Mouse (Mus musculus): Measurements from ENCODE around the gene Pth2. TPM values are rescaled to one million over a fixed set of nuclear protein-coding genes. Genes with fewer than 3 reads are reported as not detected.
"Not testable (repeated sequence)": the region's sequence is repeated elsewhere in the genome, so short reads cannot be mapped to it uniquely, and the experiment has no call there.

The Pth2 gene
- polyA plus RNA-seq, 1 experiment from 2014 or later: 0.71 TPM

DNA sequence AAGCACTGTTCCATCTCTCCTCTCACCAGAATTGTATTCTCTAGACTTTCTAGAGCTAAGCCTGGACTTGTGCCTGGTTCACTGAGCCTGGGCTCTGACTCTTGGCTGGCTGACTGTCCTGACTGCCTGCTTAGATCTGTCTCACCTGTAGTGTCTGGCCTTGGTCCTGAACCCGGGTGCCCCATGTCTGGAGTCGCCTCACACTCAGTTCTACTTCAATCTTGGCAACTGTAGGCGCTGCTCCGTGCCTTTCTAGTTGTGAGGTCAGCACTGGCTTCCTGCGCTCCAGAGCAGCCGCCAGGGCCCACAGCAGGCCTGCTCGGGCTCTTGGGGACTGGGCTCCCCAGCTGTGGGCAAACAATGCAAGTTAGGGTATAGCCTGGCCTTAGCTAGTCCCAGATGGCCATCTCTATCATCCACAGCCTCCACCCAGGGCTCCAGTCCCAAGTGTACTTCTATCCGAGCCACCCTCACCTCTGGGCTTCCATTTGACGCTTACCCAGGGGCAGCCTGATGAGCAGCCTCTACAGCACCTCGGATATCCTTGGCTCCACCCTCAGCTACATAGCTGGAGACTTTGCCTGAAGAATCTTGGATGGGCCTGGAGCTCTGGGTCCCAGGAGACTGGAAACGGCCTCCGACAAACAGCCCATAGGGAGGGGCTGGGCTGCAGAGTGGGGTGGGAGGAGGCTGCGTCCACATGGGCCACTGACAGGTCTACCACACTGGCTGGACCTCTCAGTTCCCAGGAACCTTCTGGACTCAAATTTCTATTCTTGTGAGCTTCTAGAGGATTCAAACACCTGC lies 36.2 kb upstream of the Pth2 start:
- Histone ChIP-seq H3K36me3 (0 out of 2 replicates have a peak, but pooled peaks cover 2% of the 10 kb centered on the region), H3K27me3 (no peaks in the 10 kb centered on the region), H3K4me1 (replicated peaks) (no peaks in the 10 kb centered on the region), H3K9ac (no peak overlapping the region), H3K4me3 (no peak overlapping the region), H3K9me3 (no peaks in the 10 kb centered on the region), H3K4me2 (no peak overlapping the region), H3K27ac (replicated peaks) (no peak overlapping the region)
- WGBS: 87% methylated on average over 13 of the region's 13 CpGs
- no peak for ATAC-seq (ENCODE audit: low FRiP score, low read depth)

- H3K27me3 ChIP-seq: no peaks in the 10 kb centered on the region
- H3K4me3 ChIP-seq: no peak overlapping the region
- no peak overlapping the region for H3K4me2 ChIP-seq
- no peaks in the 10 kb centered on the region for H3K9me3 ChIP-seq
- H3K27ac ChIP-seq (replicated peaks): no peak overlapping the region
- H3K36me3 ChIP-seq: 0 out of 2 replicates have a peak, but pooled peaks cover 2% of the 10 kb centered on the region
- no peaks in the 10 kb centered on the region for H3K4me1 ChIP-seq (replicated peaks)
- no peak for ATAC-seq (ENCODE audit: low FRiP score, low read depth)
- WGBS: 95% methylated on average over 8 of the region's 8 CpGs
- no peak overlapping the region for H3K9ac ChIP-seq
These were observed 35.3 kb upstream of the Pth2 start for GRCm38 (mm10) chr7:45145460-45145859.

- ATAC-seq (ENCODE audit: low FRiP score, low read depth): no peak
- Histone ChIP-seq H3K4me3 (no peak overlapping the region), H3K4me1 (replicated peaks) (no peaks in the 10 kb centered on the region), H3K27me3 (no peaks in the 10 kb centered on the region), H3K4me2 (no peak overlapping the region), H3K27ac (replicated peaks) (no peak overlapping the region), H3K9ac (no peak overlapping the region), H3K9me3 (no peaks in the 10 kb centered on the region), H3K36me3 (0 out of 2 replicates have a peak, but pooled peaks cover 2% of the 10 kb centered on the region)
- 93% methylated on average over 11 of the region's 11 CpGs for WGBS
These were observed 33.5 kb upstream of the Pth2 start for GRCm38 (mm10) chr7:45147267-45147666.

- H3K4me1 ChIP-seq (replicated peaks): no peaks in the 10 kb centered on the region
- no peak overlapping the region for H3K9ac ChIP-seq
- no peaks in the 10 kb centered on the region for H3K27me3 ChIP-seq
- 0 out of 2 replicates have a peak, but pooled peaks cover 2% of the 10 kb centered on the region for H3K36me3 ChIP-seq
- H3K9me3 ChIP-seq: no peaks in the 10 kb centered on the region
- no peak overlapping the region for H3K4me3 ChIP-seq
- H3K27ac ChIP-seq (replicated peaks): no peak overlapping the region
- ATAC-seq (ENCODE audit: low FRiP score, low read depth): no peak
- 85% methylated on average over 11 of the region's 11 CpGs for WGBS
- no peak overlapping the region for H3K4me2 ChIP-seq
These were observed 32.9 kb upstream of the Pth2 start for GRCm38 (mm10) chr7:45147899-45148298.

- Histone ChIP-seq H3K9ac (no peak overlapping the region), H3K36me3 (0 out of 2 replicates have a peak, but pooled peaks cover 2% of the 10 kb centered on the region), H3K27ac (replicated peaks) (no peak overlapping the region), H3K4me3 (no peak overlapping the region), H3K9me3 (no peaks in the 10 kb centered on the region), H3K4me1 (replicated peaks) (peaks cover 4% of the 10 kb centered on the region), H3K27me3 (no peaks in the 10 kb centered on the region), H3K4me2 (no peak overlapping the region)
- ATAC-seq (ENCODE audit: low FRiP score, low read depth): no peak
- 73% methylated on average over 4 of the region's 4 CpGs for whole genome bisulfite sequencing
These were observed 32.2 kb upstream of the Pth2 start for GRCm38 (mm10) chr7:45148534-45149098.

DNA sequence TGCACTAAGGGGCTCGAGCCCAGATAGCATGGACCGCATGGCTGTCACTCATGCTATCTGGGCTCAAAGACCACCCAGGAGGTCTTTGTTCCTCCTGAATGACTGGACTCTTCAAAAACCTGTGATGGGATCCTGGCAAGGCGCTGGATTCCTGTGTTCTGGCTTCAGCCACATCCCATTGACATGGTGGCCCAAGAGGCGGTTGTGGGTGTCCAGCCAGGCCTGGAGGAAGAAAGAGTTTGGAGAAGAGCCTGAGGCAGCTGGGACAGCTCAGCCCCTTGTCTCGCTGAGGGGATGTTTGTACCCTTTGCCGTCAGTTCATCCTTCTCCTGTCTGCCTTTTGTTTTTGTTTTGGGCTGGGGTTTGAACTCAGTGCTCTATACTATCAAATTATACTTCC lies 31.2 kb upstream of the Pth2 start:
- ATAC-seq (ENCODE audit: low FRiP score, low read depth): no peak
- Histone ChIP-seq H3K4me2 (no peak overlapping the region), H3K36me3 (0 out of 2 replicates have a peak, but pooled peaks cover 2% of the 10 kb centered on the region), H3K9ac (no peak overlapping the region), H3K4me3 (no peak overlapping the region), H3K9me3 (no peaks in the 10 kb centered on the region), H3K27me3 (no peaks in the 10 kb centered on the region), H3K27ac (replicated peaks) (no peak overlapping the region), H3K4me1 (replicated peaks) (peaks cover 7% of the 10 kb centered on the region)
- WGBS: 27% methylated on average over 6 of the region's 6 CpGs

- Histone ChIP-seq H3K36me3 (no peaks in the 10 kb centered on the region), H3K9ac (no peak overlapping the region)
- WGBS: 74% methylated on average over 4 of the region's 4 CpGs
These were observed 30.5 kb upstream of the Pth2 start for GRCm38 (mm10) chr7:45150321-45150720.

DNA sequence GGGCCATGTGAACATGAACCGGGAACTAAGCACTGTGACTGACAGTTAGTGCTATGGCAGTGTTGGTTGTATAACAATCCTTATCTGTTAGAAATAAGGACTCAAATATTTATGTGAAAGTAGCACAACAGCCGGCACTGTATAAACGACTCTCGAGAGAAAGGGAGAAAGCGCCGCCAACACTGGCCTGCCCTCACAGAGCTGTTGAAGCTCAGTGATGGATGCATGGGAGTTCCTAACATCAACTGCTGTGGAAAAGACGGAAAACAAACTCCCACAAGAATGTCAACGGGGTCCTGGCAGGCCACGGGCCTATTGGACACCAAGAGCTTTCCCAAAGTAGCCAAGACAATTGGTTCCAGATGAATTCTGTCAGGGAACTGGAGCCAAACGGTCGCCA lies 29.5 kb upstream of the Pth2 start:
- WGBS: 59% methylated on average over 11 of the region's 11 CpGs
- H3K4me3 ChIP-seq: no peak overlapping the region
- no peaks in the 10 kb centered on the region for H3K36me3 ChIP-seq
- H3K27ac ChIP-seq (replicated peaks): peak overlapping the region; percentile 15; the same call in 1 of the 2 replicates
- H3K27me3 ChIP-seq: no peaks in the 10 kb centered on the region
- peaks cover 18% of the 10 kb centered on the region for H3K4me1 ChIP-seq (replicated peaks)
- ATAC-seq (ENCODE audit: low FRiP score, low read depth): no peak
- H3K9me3 ChIP-seq: no peaks in the 10 kb centered on the region
- H3K9ac ChIP-seq: no peak overlapping the region
- H3K4me2 ChIP-seq: no peak overlapping the region

More at GRCm38 (mm10) chr7:45150321-45150720, 30.5 kb upstream of the Pth2 start:
- no peak overlapping the region for H3K4me2 ChIP-seq
- H3K27ac ChIP-seq (replicated peaks): no peak overlapping the region
- ATAC-seq (ENCODE audit: low FRiP score, low read depth): no peak
- no peak overlapping the region for H3K4me3 ChIP-seq
- H3K9me3 ChIP-seq: no peaks in the 10 kb centered on the region
- peaks cover 12% of the 10 kb centered on the region for H3K4me1 ChIP-seq (replicated peaks)
- H3K27me3 ChIP-seq: no peaks in the 10 kb centered on the region

GRCm38 (mm10) chr7:45153052-45153451 lies 27.7 kb upstream of the Pth2 start:
- H3K27ac ChIP-seq (replicated peaks); ATAC-seq (ENCODE audit: low FRiP score, low read depth); H3K9ac ChIP-seq; H3K27me3 ChIP-seq; H3K9me3 ChIP-seq; H3K36me3 ChIP-seq: not testable (repeated sequence)
- H3K4me3 ChIP-seq: peak overlapping the region; percentile 80; the same call in 1 of the 2 replicates
- WGBS: 94% methylated on average over 2 of the region's 2 CpGs
- H3K4me1 ChIP-seq (replicated peaks): peaks cover 18% of the 10 kb centered on the region
- H3K4me2 ChIP-seq: peak overlapping the region; percentile 83; the same call in 1 of the 2 replicates

- Histone ChIP-seq H3K4me3 (peak overlapping the region; percentile 80), H3K9me3 (no peaks in the 10 kb centered on the region), H3K4me1 (replicated peaks) (peaks cover 18% of the 10 kb centered on the region), H3K36me3 (0 out of 2 replicates have a peak, but pooled peaks cover 3% of the 10 kb centered on the region), H3K9ac (peak overlapping the region; percentile 67), H3K27me3 (no peaks in the 10 kb centered on the region), H3K27ac (replicated peaks) (peak overlapping the region; percentile 98), H3K4me2 (peak overlapping the region; percentile 83)
- ATAC-seq (ENCODE audit: low FRiP score, low read depth): peak; percentile 3; the same call in 1 of the 2 replicates
- WGBS: 2% methylated on average over 5 of the region's 5 CpGs
These were observed 27.2 kb upstream of the Pth2 start for GRCm38 (mm10) chr7:45153586-45153985.

DNA sequence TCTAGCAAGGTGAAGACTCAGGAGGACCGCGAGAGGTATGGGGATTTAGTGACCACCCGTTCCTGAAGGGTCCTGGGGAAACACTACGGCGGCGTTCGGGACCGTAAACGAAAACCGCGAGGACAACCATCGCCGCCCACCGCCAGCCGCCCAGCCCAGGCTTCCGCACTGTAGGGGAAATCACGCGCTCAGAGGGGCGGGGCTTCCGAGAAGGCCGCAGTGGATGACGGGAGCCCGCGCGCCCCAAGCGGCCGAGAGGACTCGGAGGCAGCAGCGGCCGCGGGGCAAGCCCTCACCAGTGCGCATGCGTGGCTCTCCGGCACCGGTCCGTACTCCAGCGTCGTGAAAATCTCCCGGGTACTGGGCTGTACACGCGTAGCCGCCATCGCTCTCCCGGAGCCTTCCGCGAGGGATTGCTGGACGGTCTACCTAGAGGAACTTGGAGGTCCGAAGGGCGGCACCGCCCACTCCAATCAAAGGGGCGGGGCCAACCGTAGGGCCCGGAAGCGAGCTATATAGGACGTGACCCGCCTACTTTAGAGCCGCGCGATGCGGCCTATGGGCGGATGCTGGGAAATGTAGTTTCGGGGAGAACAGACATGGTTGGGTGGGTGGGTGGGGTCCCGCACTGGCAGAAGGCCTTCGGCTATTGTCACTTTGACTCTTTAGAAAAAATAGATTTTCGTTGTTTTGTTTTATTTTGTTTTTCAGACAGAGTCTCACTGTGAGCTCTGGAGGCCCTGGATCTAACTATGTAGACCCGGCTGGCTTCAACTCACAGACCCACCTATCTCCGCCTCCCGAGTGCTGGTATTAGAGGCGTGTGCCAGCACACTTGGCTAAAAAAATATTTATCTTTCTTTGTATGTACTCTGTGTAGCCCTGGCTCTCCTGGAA lies 26.5 kb upstream of the Pth2 start, which contains the start of the genes Pih1d1 and Aldh16a1:
Pih1d1 (plus strand) TSS at position 208 of the 897 bp plus-strand sequence.
Aldh16a1 (minus strand) TSS at position 489 of the 897 bp plus-strand sequence.
- Histone ChIP-seq H3K9ac (peak within 1 kb of the TSS; percentile 67), H3K4me2 (peak within 1 kb of the TSS; percentile 83), H3K4me1 (replicated peaks) (peaks cover 18% of the 10 kb centered on the region), H3K36me3 (0 out of 2 replicates have a peak, but pooled peaks cover 6% of the 10 kb centered on the region), H3K9me3 (no peaks in the 10 kb centered on the region), H3K27ac (replicated peaks) (peak within 1 kb of the TSS; percentile 98), H3K4me3 (peak within 1 kb of the TSS; percentile 80), H3K27me3 (no peaks in the 10 kb centered on the region)
- 5% methylated on average over 69 of the region's 69 CpGs for WGBS
- peak; percentile 97 for ATAC-seq (ENCODE audit: low FRiP score, low read depth)

Data from hindbrain, embryonic 15.5 days (tissue).